Mouse (Mus musculus): ENCODE data around the gene Tmod4. TPM values are rescaled to one million over a fixed set of nuclear protein-coding genes. Genes with fewer than 3 reads are reported as not detected.
"Not testable (repeated sequence)": the region's sequence is repeated elsewhere in the genome, so short reads cannot be mapped to it uniquely, and the experiment has no call there.

Gene Tmod4
- total and polyA plus RNA-seq, 3 experiments, result 3.1 to 5.4 TPM; not detected in 1

GRCm38 (mm10) chr3:95133680-95134101 lies 9.4 kb downstream of the Tmod4 start, which contains the start of the genes Scnm1 and Lysmd1 (continued):
- peak in 1 of 2 experiments; percentile 92; a peak in 2 of 4 replicates for TF ChIP-seq POLR2A (IDR thresholded peaks at IDR 0.05; ENCODE audit: control insufficient read depth in 1 of 2, insufficient read depth in 1 of 2, low read depth in 1 of 2, low read length in 2 of 2, poor library complexity in 1 of 2)
- peak in 2 of 3 experiments; percentile 27 to 36; a peak in 4 of 6 replicates for TF ChIP-seq CTCF (IDR thresholded peaks at IDR 0.05 in 2 of 3, conservative IDR thresholded peaks at IDR 0.05 in 1 of 3; ENCODE audit: control insufficient read depth in 1 of 3, insufficient read depth in 1 of 3, low read depth in 2 of 3, low read length in 3 of 3, poor library complexity in 1 of 3, severe bottlenecking in 1 of 3)
- TF ChIP-seq KAT2A (conservative IDR thresholded peaks at IDR 0.05; ENCODE audit: low read depth, low read length), result peak; percentile 92
- TF ChIP-seq HCFC1 (IDR thresholded peaks at IDR 0.05; ENCODE audit: low read depth, low read length), result peak; percentile 90
- TF ChIP-seq RCOR1 (IDR thresholded peaks at IDR 0.05; ENCODE audit: low read depth, low read length), result peak; percentile 48; the same call in 1 of the 2 replicates
- TF ChIP-seq TBP (IDR thresholded peaks at IDR 0.05; ENCODE audit: low read depth, low read length), result peak; percentile 93
- no peak for TF ChIP-seq CHD2 (IDR thresholded peaks at IDR 0.05; ENCODE audit: low read length)
- peak; percentile 86 for TF ChIP-seq POLR2AphosphoS2 (IDR thresholded peaks at IDR 0.05; ENCODE audit: low read length)
- peak; percentile 87 for TF ChIP-seq MYC (IDR thresholded peaks at IDR 0.05; ENCODE audit: low read depth, low read length)
- TF ChIP-seq SMC3 (IDR thresholded peaks at IDR 0.05; ENCODE audit: low read depth, low read length), result no peak
- no peak for TF ChIP-seq UBTF (IDR thresholded peaks at IDR 0.05; ENCODE audit: borderline replicate concordance, insufficient read depth, low read depth, low read length)
- no peak for TF ChIP-seq CHD1 (IDR thresholded peaks at IDR 0.05; ENCODE audit: low read depth, low read length)
- no peak for TF ChIP-seq GABPA (IDR thresholded peaks at IDR 0.05; ENCODE audit: low read depth, low read length)
- TF ChIP-seq NELFE (IDR thresholded peaks at IDR 0.05; ENCODE audit: low read depth, low read length), result peak; percentile 89
- peak; percentile 71 for TF ChIP-seq TCF12 (IDR thresholded peaks at IDR 0.05; ENCODE audit: low read depth, low read length)
- TF ChIP-seq ZMIZ1 (IDR thresholded peaks at IDR 0.05; ENCODE audit: low read depth, low read length), result peak; percentile 70
- TF ChIP-seq ETS1 (IDR thresholded peaks at IDR 0.05; ENCODE audit: low read depth, low read length), result peak; percentile 83

DNA sequence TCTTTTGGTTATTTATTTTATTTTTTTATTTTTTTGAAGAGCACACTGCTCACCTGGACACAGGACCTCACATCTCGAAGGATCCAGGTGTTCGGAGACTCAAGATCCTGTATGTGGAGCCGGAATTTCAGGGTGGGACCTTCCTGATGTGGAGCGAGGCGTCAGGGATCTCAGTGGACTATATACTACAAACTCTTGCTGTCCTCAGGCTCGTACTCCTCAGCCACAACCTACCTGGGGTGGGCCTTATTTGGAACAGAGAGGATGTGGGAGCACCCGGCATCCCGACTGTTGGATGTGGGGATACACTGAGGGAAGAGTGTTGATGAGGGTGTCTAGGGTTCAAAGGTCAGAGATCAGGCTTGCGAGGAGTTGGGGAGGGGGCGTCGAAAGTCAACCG lies 9.9 kb downstream of the Tmod4 start:
- peaks cover 12 to 24% of the 10 kb centered on the region in 2 experiments for H3K4me1 ChIP-seq (ENCODE audit: control insufficient read depth in 1 of 2, insufficient read depth in 2 of 2, low read length in 2 of 2)
- not testable (repeated sequence) for H3K27ac ChIP-seq (ENCODE audit: control insufficient read depth, low read depth, low read length); H3K9ac ChIP-seq (ENCODE audit: control insufficient read depth, low read depth, low read length, poor library complexity, severe bottlenecking); H3K9me3 ChIP-seq (replicated peaks; ENCODE audit: insufficient read depth, low read length); DNase-seq (ENCODE audit: low read depth, low spot score); H3K27me3 ChIP-seq (ENCODE audit: control insufficient read depth in 1 of 2, insufficient read depth in 2 of 2, low read length in 2 of 2); H3K4me3 ChIP-seq (ENCODE audit: control insufficient read depth in 1 of 2, insufficient read depth in 1 of 2, low read depth in 2 of 2, low read length in 2 of 2)
- peaks cover 11% of the 10 kb centered on the region for H3K79me2 ChIP-seq (ENCODE audit: control insufficient read depth, insufficient read depth, low read length, poor library complexity)
- H3K36me3 ChIP-seq (ENCODE audit: control insufficient read depth in 1 of 2, insufficient read depth in 2 of 2, low read length in 2 of 2), result peaks cover 0 to 20% of the 10 kb centered on the region in 2 experiments; a peak in 3 of 4 replicates

DNA sequence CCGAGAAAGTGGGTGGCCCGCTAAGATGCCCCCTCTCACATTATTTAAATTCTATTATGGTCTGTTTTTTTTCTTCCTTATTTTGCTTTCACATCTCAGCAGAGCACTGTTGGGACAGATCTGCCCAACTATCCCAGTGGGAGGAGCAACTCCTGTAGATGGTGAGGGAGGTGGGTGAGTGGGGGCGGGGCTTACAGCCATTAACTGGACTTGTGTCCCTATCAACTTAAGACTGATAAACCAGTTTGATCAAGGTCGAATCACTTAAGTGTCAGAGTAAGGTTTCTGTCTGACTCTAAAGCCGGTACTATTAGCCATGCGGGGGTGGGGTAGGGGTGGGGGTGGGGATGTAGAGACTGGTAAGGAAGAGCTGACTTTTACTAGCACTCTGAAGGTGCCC lies 10.7 kb downstream of the Tmod4 start:
- Histone ChIP-seq H3K27me3 (ENCODE audit: control insufficient read depth in 1 of 2, insufficient read depth in 2 of 2, low read length in 2 of 2) (no peaks in the 10 kb centered on the region), H3K4me1 (ENCODE audit: control insufficient read depth in 1 of 2, insufficient read depth in 2 of 2, low read length in 2 of 2) (peaks cover 12 to 24% of the 10 kb centered on the region in 2 experiments), H3K9me3 (replicated peaks; ENCODE audit: insufficient read depth, low read length) (no peaks in the 10 kb centered on the region), H3K4me3 (ENCODE audit: control insufficient read depth in 1 of 2, insufficient read depth in 1 of 2, low read depth in 2 of 2, low read length in 2 of 2) (peak overlapping the region; percentile 55 to 86), H3K9ac (ENCODE audit: control insufficient read depth, low read depth, low read length, poor library complexity, severe bottlenecking) (peak overlapping the region; percentile 67), H3K27ac (ENCODE audit: control insufficient read depth, low read depth, low read length) (peak overlapping the region; percentile 79), H3K79me2 (ENCODE audit: control insufficient read depth, insufficient read depth, low read length, poor library complexity) (peaks cover 11% of the 10 kb centered on the region), H3K36me3 (ENCODE audit: control insufficient read depth in 1 of 2, insufficient read depth in 2 of 2, low read length in 2 of 2) (peaks cover 0 to 20% of the 10 kb centered on the region in 2 experiments)
- TF ChIP-seq USF2 (IDR thresholded peaks at IDR 0.05; ENCODE audit: borderline replicate concordance in 1 of 2, insufficient read depth in 1 of 2, low read depth in 1 of 2, low read length in 2 of 2) (no peak), ELF1 (IDR thresholded peaks at IDR 0.05; ENCODE audit: low read depth, low read length) (0 out of 2 replicates have a peak, but pooled peaks have one; percentile 48), USF1 (IDR thresholded peaks at IDR 0.05; ENCODE audit: low read depth, low read length) (no peak), POLR2A (IDR thresholded peaks at IDR 0.05; ENCODE audit: control insufficient read depth in 1 of 2, insufficient read depth in 1 of 2, low read depth in 1 of 2, low read length in 2 of 2, poor library complexity in 1 of 2) (no peak), ZNF384 (IDR thresholded peaks at IDR 0.05; ENCODE audit: low read depth, low read length) (peak; percentile 62), TBP (IDR thresholded peaks at IDR 0.05; ENCODE audit: low read depth, low read length) (peak; percentile 27; the same call in 1 of the 2 replicates), NELFE (IDR thresholded peaks at IDR 0.05; ENCODE audit: low read depth, low read length) (peak; percentile 54; the same call in 1 of the 2 replicates), POLR2AphosphoS2 (IDR thresholded peaks at IDR 0.05; ENCODE audit: low read length) (peak; percentile 66; the same call in 1 of the 2 replicates), NRF1 (IDR thresholded peaks at IDR 0.05; ENCODE audit: insufficient read depth, low read depth, low read length, poor library complexity, severe bottlenecking) (no peak), EP300 (IDR thresholded peaks at IDR 0.05; ENCODE audit: low read depth in 1 of 2, low read length in 2 of 2) (no peak), BHLHE40 (IDR thresholded peaks at IDR 0.05; ENCODE audit: borderline replicate concordance, low read depth, low read length) (0 out of 2 replicates have a peak, but pooled peaks have one; percentile 21), RCOR1 (IDR thresholded peaks at IDR 0.05; ENCODE audit: low read depth, low read length) (peak; percentile 25; the same call in 1 of the 2 replicates), HCFC1 (IDR thresholded peaks at IDR 0.05; ENCODE audit: low read depth, low read length) (peak; percentile 65), SIN3A (IDR thresholded peaks at IDR 0.05; ENCODE audit: low read length) (peak; percentile 8; the same call in 1 of the 2 replicates), CHD1 (IDR thresholded peaks at IDR 0.05; ENCODE audit: low read depth, low read length) (peak; percentile 77), CHD2 (IDR thresholded peaks at IDR 0.05; ENCODE audit: low read length) (peak; percentile 67)
- DNase-seq (ENCODE audit: low read depth, low spot score), result peak; percentile 94

All from MEL (cell line).